Mouse (Mus musculus) embryo, embryonic 11 days (tissue): ENCODE data around the gene Tmprss12.
"Not testable (repeated sequence)": the region's sequence is repeated elsewhere in the genome, so short reads cannot be mapped to it uniquely, and the experiment has no call there.

Source experiments
- DNase-seq: peaks from one replicate; pipeline ENCODE4 v3.0.0-alpha.2; 2015

The Tmprss12 gene

DNA sequence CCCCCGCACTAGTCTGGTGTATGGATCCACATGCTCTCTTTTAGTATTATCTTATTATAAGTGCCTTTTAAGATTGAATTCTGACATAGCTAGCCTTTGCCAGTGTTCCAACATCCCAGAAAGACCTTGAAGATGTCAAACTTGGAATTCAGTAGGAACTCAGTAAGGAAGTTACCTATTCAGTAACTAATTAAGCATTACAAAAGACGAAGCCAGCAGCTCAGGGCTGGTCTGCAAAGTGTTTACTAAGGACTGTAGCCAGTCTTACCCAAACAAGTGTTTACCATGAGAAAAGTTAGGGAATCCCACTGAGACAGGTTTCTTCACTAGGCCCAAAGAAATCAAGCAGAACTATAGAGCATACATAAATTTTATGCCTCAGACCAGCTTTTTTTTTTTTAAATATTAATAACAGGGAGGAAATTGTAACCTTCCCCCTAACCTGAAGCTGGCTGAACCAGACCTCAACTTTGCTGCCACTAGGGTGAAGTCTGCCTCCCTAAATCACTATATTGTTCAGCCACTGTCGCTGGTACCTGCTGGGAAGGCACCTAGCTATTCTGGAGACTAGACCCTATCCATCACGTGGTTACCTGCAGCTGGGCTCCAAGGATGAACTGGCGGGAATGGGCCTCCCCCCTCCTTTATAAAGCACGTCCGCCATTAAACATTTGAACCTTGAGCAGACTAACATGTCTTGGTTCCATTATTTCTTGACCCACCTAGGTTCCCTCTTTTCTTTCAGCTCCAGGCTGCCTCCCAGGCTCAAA lies 5.7 kb upstream of the Tmprss12 start:
- no peak for DNase-seq

DNA sequence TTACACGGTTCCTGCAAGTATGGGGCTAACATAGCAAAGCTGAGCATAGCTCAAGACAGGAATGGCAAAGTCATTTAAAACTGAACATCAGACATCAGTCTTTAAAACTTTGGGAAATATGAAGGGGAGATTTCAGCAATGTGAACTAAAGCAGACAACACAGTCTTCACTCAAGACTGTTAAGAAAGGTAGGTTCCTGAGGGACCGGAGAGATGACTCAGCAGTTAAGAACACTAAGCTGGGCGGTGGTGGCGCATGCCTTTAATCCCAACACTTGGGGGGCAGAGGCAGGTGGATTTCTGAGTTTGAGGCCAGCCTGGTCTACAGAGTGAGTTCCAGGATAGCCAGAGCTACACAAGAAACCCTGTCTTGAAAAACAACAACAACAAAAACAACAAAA lies 4.2 kb upstream of the Tmprss12 start:
- DNase-seq, result no peak

DNA sequence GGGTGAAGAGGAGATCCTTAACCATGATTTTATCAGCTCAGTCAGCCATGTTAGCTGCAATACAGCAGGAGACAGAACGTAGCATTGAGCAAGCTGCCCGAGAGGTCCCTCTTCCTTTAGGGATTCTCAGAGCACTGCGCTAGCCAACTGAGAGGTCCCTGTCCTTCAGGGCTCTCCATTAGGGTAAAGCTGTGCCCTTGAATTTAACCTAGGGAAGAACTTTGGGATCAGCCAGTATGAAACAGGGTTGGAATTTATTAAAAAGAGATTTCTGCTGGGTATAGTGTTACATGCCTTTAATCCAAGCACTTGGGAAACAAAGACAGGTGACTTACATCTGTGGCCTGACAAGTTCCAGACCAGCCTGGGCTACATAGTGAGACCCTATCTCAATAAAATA lies 3.1 kb upstream of the Tmprss12 start:
- DNase-seq, result no peak

DNA sequence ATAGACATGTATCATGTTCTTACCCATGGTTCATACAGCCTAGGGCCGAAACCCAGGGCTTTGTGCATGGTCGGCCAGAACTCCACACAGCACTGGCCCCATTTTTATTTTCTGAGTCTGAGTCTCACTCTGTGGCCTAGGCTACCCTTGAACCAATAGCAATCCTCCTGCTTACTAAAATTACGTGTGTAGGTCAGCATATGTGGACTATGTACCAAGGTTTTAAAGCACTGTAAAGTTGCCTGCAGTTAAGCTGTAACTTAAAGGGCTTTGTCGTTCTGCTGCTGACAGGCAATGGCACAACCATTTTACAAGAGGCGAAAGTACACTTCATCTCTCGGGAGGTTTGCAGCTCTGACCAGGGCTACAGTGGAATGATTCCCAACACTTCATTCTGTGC lies 8.3 kb downstream of the Tmprss12 start:
- DNase-seq, result no peak

DNA sequence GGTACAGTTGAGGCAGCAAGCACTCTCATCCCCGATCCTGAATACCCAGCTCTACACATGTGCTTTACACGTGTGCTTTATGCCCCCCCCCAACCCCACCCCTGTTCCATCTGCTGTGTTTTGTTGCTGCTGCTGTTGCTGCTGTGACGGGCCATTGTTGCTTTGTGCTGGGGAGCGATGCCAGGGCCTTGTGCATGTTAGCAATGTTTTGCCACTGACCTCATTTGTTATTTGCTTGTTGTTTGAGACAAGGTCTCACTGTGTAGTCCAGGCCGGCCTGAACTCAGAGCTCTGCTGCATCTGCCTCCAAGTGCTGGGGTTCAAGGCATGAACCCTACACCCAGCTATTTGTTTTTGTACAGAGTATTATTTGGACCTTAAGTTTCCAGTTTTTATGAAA lies 10.2 kb downstream of the Tmprss12 start:
- no peak for DNase-seq

DNA sequence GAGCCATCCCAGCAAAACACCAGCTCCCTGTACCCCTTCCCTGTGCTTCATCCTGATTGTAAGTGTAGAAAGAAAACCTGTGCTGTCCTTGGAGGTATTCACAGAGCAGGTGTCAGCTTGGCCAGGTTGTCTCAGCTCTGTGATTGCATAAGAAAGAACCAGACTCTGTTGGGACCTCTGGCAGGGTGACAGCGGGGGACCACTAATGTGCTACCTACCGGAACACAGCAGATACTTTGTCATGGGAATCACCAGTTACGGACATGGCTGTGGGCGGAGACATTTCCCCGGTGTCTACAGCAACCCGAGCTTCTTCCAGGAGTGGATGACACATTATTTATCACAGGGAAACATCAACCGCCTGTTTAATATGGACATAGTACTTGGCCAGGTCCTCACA lies 11.7 kb downstream of the Tmprss12 start:
- DNase-seq, result no peak

DNA sequence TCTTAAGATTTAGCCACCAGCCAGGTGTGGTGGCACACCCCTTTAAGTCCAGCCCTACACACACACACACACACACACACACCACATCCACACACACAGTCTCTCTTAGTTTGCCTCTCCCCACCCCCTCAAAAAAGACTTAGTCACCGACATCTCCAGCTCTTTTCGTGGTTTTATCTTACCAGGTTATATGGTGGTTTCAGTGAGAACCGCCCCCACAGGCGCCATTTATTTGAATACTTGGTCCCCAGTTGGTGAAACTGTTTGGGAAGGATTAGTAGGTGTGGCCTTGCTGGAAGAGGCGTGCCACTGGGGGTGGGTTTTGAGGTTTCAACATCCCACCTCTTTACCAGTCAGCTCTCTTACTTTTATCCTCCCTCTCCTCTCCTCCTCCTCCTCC lies 17.2 kb downstream of the Tmprss12 start:
- DNase-seq, result no peak

DNA sequence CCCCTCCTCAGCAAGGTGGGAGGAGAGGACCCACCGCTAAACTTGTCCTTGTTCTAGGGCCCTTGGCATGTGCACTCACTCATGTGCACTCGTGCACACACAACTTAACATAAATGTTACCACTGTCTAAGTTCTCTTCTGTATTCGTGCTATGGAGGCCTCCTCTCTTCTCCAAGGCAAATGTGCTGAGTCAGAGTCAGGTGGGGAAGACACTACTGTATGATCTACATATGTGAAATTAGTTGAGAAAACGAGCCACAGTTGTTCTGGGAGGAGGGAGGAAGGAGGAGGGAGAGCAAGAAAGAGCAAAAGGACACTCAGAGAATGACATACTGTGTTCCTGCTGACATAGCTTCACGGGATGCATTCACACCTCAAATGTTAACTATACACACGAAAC lies 19.9 kb downstream of the Tmprss12 start:
- no peak for DNase-seq

DNA sequence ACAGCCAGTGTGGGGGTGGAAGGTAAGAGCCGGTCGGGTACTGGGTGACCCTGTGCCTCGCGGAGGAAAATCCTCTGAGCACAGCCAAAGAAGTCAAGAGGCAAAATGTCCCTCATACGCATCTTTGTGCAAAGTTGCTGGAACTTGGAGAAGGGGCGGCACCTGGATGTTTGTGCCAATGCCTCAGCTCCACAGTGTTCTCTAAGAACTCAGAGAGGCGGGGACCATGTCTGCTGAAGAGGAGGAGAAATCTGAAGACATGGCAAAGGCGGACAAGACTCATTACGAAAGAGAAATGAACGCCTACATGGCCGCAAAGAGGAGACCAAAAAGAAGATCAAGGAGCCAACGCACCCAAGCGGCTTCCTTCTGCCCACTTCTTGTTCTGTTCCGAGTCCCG lies 20.9 kb downstream of the Tmprss12 start:
- DNase-seq, result no peak

DNA sequence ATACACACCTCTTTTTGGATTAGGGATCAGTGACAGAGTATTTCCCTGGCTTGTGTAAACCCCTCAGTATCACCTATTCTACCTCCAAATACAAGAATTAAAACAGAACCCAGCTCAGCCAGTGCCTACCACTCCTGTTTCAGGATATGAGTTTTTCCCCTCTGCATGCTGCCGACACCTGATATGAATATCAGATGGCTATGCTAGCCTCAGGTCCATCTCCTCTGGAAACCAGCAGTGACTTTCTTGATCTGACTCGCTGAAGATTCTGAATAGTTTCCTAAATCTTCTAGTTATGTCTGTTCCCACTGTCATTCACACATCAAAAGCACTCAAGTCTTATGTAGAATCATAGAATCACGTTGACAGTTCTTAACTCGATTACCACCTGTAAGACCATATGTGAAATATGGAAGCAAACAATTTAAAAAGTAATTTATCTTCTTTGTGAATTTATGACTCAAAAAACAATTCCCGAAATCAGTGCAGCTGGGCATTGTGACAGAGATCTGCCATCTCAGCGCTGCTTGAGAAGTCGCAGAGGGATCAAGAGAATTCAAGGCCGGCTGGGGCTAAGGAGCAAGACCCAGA lies 22.9 kb downstream of the Tmprss12 start:
- no peak for DNase-seq

DNA sequence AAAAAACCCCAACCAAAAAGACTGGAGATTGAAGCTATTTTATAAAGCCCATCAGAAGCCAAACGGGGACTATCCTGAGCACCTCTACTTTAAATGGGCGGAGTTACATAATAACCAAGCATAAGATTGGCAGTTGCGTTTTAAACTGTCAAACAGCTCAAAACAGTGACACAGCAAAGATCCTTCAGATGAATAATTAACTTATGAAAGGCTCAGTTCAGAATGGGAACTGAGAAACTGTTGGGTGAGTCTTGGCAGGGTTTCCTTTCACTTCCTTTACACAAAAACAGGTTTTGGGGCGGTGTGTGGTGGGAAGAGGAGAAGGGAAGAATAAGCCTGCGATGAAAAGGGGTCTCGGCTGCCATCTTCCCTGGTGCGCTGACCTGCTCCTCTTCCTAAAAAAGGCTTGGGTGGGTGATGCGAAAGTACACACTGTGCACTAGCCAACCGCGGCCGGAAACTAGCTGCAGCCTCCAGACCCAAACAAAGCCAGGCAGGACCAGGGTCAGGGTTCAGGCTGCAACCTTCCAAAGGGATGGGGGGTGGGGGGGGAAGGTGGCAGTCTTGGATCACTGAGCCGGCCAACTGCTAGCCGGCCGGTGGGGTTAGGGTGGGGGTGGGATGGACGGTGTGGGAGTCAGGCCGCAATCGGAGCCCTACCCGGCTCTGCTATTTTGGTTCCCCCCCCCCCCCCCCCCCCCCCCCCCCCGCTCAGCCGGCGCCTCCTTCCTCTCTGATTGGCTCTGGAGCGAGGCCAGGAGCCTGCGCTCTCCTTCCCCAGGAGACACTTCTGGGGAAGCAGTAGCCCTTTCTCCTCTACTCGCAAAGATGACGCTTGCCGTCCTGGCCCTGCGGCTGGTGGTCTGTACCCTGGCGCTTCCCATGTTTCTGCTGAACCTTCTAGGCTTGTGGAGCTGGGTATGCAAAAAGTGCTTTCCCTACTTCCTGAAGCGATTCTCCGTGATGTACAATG lies 23.7 kb downstream of the Tmprss12 start, which contains the start of gene Mettl7a1:
Gene Mettl7a1, plus strand, starts transcription at position 122 of the 973 bp plus-strand sequence.
- DNase-seq, result peak; percentile 84

DNA sequence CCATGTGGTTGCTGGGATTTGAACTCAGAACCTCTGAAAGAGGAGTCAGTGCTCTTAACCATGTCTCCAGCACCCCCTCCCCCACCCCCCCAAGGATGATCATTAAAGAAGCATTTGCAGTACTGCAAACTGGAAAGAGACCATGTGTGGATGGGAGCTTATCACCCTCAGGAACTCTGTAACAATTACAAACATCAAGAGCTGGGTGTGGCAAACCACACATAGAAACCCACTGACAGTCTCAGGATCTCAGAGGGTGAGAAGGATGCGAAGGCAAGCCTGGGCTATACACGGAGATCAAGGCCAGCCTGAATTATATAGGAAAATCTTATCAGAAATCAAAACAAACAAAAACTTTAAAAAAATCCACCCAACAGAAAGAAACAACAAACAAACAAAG lies 25.6 kb downstream of the Tmprss12 start:
- no peak for DNase-seq

DNA sequence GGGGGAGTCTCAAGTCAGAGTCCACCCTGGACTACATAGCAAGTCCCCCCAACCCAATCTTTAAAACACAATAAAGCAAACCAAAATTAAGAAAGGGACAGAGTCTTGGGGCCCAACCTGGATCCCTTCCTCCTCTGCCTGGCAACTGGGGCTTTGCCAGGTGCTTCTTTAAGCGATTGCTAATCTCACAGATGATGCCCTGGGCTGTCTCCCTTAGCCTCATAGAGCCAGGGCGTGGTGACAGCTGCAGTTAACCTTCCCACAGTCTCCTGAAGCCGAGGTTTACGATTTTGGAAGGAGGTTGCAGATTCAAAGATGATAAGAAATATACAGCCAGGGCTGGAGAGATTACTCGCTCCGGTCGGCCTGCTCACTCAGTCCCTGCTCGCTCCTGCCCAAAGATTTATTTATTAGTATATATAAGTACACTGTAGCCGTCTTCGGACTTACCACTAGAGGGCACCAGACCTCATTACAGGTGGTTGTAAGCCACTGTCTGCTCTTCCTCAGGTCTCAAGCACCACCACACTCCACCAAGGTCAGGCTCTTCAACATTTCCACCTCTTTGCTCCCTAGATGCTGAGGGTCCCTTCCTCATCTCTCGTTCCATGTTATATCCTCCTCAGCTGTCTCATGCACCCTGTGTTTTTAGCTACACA lies 26.9 kb downstream of the Tmprss12 start:
- DNase-seq, result peak; percentile 66

DNA sequence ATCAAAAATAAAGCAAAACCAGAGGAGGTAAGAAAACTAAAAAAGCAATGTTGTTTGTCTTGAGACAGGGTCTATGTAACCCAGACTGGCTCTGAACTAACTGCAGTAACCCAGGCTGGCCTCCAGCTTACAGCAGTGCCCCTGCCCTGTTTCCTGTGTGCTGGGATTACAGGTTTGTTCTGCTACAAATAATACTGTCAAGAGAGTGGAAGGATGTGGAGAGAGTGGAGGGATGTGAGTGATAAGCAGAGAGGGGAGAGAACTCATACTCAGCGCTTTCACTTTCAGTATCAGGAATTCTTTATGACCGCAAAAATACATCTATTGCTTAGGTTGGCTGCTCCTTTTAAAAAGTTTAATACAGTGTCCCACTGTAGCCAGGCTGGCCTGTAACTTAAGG lies 31.7 kb downstream of the Tmprss12 start:
- DNase-seq, result no peak

DNA sequence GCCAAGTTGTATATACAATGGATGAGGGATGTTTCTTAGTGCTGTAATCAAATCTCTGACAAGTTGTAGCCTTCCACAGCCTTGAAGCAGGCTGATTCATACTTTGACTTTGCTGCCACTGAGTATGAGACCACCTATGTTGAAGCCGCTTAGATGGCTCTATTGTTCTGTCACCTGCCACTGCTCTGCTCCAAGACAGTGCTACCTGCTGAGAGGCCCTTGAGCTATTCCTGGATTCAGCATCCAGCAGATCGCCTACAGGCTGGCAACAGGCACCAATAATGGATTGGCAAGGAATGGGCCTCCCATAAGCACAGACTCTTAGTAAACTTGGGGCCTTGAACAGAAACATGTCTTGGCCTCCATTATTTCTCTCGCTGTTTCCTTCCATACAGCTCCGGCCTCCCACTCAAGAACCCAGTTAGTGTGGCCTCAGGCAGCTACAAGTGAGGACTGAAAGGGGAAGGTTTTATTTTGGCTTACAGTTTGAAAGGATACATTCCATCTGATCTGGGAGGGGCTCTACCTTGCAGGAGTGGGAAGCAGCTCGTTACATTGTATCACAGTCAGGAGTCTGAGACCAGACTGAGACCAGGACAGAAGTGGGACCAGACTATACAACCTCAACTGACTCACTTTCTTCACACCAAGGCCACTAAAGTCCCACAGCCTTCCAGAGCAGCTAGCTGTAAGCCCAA lies 34.0 kb downstream of the Tmprss12 start:
- no peak for DNase-seq

DNA sequence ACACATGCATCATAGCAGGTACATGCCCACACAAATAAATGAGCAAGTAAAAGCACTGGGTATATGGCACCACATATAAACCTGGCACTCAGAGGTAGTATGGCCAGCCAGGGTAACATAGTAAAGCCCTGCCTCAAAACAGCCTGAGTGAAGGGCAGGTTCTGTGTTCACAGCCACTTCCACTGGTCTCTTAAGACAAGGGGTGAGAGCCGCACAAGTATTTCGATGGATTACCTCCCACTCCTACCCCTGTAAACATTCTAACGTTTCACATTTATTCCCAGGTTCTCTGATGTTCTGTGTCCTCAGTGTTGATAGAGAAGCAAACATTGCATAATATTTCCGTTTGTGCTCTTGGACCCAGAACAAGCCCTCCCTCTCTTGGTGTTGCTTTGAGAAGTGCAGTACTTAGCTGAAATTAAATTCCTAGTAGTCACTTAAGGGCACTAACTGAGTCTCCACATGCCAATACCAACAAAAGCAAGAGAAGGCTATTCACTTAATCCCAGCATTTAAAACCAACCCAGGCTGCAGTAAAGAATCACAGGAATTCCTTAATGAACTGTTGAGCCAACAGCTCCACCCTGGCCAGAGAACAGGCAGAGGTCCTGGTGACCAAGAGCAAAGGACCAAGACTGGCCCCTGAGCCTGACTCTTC lies 37.5 kb downstream of the Tmprss12 start:
- not testable (repeated sequence) for DNase-seq

DNA sequence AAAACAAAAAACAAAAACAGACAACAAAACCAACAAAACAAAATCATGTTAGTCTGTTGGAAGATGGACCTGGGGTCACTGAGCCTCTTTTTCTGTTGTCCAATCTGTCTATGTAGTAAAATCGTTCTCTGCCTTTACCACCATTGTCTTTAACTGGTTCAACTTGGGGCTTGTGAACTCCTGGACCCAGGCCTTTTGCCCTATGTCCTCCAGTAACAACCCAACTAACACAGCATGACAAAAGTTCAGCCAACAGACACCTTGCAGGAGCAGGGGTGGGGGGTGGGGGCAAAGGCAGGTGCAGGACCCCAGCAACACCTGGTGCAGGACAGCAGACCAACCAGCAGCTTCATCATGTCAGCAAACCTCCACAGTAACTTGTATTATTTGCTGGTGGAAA lies 39.2 kb downstream of the Tmprss12 start:
- DNase-seq, result no peak

DNA sequence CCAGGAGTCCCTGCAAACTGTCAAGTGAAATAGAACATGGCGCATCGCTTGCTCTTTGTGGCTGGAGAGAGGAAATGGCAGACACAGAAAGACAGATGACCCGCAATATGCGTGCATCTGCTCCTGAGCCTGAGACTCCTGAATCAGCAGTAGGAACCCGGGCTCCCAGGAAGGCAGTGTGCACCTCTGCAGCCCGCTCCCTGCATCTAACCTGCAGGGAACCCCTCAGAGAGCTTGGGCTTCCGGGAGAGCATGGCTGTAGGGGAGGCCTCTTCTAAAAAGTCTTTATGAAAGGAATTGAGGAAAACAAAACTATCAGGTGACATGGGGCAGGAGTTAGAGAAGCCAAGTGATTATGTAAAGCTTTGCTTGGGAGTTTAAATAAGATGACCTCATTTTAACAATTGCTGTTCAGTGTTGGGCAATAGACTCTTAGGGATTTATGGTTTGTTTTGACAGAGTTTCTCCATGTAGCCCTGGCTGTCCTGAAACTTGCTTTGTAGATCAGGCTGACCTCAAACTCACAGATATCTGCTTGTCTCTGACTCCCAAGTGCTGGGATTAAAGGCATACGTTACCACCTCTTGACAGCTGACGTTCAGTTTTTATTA lies 39.8 kb downstream of the Tmprss12 start:
- no peak for DNase-seq

DNA sequence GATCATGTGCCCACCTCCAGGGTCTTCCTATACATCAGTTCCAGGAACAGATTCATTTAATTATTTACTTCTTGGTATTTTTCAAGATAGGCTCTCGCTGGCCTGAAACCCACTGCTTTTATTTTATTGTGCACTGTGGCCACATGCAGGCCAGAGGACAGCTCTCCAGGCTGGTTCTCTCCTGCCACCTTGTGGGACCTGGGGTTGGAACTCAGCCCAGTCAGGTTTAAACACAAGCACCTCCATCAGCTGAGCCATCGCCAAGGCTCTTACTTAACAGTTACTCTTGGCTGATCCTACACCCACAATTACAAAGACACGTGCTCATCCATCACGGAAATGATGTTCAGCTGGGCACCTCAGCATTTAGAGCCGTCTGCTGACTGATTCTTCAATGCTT lies 40.5 kb downstream of the Tmprss12 start:
- peak; percentile 28 for DNase-seq

DNA sequence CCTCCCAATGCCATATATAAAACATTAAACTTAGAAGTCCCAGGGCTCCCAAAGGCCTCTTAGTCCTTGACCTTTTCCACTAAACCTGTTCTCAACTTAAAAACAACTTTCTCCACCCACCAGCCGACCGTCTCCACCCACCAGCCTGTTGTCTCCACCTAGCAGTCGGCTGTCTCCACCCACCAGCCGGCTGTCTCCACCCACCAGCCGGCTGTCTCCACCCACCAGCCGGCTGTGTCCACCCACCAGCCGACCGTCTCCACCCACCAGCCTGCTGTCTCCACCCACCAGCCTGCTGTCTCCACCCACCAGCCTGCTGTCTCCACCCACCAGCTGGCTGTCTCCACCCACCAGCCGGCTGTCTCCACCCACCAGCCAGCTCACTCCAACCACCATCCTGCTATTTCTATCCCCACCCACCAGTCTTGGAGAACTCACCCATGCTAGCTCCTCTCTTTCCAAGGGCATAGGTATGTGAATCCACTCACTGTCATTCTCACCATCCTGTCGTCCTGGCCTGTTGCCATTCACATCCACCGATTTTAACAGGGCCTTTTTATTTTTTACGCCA lies 43.5 kb downstream of the Tmprss12 start:
- no peak for DNase-seq

DNA sequence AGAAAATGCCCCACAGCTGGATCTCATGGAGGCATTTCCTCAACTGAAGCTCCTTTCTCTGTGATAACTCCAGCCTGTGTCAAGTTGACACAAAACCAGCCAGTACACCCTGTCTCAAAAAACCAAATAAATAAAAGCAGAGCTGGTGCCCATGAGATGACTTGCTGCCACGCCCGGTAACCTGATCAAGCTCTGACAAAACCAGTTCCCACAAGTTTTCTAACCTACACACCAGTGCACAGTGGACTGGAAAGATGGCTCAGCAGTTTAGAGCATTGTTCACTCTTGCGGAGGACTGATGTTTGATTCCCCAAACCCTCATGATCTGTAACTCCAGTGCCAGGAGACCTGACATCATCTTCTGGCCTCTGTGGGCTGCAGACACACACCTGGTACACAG lies 44.6 kb downstream of the Tmprss12 start:
- DNase-seq, result no peak
